Mouse (Mus musculus): Measurements from ENCODE around the gene Fam151a.
"Not testable (repeated sequence)": the region's sequence is repeated elsewhere in the genome, so short reads cannot be mapped to it uniquely, and the experiment has no call there.

The Fam151a gene

DNA sequence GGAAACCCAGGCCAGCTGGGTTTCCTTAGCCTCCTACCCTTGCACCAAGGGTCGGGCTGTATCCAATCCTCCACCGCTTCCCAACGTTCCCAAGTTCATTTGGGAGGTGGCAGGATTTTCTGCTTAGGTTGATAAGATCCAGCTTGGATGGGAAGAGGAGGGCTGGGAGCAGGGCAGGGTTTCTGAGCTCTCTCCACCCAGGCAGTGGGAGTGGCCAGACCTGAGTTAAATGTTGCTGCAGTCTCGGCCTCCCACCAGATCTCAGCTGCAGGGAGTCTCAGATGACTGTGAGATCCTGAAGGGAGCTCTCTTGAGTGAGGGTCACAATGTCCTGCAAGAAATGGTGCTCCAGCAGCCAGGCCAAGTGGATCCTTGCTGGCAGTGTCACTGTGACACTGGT, at the start of gene Fam151a:
TSS of gene Fam151a (plus strand) at position 254 of the 400 bp plus-strand sequence.
- DNase-seq (ENCODE audit: low read depth): no peak

DNA sequence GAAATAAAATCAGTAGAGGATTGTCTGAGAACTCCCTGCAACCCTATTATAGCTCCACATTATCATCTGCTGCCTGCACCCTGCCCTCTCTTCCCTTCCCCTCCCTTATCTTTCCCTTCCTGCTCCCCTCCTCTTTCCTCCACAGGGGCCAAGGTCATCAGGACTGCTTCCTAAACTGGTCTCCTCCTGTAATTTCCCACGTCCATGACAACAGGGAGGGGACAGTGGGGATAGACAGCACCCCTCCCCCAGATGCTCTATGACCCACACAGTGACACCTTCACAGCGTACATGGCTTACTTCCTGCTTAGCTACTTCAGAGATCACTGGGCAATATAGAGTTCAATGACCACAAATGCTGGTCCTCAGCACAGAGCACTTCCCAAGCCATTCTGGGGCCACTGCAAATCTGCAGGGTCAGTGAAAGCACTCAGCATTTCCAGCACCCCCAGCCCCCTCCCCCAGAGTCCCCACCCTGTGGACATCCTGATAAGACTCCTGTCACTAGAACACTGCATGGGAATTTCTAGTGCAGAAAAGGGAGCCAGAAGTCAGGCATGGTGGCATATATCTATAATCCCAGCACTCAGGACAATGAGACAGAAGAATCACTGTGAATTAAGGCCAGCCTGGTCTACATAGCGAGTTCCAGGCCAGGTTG, 44.9 kb upstream of the Fam151a start:
- DNase-seq (ENCODE audit: low read depth): no peak

DNA sequence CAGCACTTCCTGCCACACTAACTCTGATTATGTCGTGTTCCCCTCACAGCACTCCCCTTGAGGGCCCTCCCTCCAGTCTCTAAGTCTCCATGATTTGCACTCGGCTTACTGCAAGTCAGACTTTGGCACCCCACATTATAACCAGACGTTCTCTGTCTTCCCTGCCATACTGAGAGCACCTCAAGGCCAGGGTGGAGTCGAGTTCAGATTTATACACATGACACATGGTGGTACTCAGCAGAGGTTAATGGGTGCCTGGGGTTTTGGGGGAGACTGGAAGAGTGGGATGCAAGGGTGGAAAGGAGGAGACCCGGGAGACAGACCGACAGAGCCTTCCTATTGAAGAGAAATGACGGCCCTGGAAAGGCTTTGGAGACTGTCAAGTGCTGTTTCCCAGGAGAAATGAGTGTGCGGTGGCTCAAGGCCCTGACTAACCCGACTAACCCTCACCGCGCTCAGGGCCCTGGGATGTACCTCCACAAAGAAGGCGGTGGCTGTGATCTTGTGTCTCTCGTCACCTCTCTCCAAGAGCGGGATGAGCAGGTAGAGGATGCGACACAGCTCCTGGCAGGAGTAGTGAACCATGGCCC, 39.8 kb upstream of the Fam151a start:
- DNase-seq (ENCODE audit: low read depth): no peak

DNA sequence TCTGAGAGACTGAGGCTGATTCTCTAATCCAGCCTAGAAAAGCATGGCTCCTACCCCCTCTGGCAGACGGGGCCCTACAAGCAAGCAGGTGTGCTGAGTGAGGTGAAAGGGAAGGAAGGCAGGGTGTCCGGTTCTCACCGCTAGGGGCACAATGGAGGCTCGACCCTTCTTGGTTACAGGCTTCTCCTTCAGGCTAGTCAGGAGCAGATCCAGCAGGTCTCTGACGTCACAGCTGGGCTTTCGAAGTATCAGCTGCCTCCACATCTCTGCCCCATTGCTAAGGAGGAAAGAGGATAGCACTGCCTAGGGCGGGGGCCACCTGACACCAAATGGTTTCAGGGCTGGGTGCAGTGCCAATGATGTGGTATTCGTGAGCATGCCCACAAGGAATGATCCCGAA, 33.7 kb upstream of the Fam151a start:
- DNase-seq (ENCODE audit: low read depth): peak; percentile 47

DNA sequence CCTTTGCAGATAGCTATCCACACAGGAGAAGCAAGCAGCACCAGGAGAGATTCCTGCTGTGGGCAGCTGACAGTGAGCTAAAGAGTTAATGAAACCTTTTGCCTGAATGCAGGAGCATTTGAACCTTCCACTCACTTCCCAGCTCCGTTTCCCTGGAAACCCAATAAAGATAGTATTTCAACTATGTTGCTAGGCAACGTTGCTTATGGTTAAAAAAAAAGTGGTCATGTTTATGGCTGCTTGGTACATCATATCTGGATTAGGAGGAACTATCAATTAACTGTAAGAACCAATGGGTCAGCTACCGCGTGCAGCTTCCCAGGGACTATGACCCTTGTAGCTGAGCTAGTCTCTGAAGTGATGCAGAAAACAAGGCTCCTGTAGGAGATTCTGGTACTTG, 32.9 kb upstream of the Fam151a start:
- DNase-seq (ENCODE audit: low read depth): no peak

DNA sequence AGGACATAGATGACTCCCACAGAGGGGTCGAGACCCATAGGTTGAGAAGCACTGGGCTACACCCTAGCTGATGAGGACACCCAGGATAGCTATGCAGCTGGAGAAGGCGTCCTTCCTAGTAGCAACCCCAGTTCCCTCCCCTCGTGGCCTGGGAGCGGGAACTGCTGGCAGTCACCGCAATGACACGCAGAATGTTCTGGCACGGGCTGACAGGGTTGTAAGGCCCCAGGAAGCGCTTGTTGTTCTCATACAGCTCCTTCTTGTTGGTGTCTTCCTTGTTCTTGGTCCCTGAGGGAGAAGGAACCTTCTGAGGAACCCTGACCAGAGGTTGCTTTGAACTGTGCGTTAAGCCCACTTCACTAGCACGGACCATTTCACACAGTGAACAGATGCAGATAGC, 29.7 kb upstream of the Fam151a start:
- DNase-seq (ENCODE audit: low read depth): no peak

DNA sequence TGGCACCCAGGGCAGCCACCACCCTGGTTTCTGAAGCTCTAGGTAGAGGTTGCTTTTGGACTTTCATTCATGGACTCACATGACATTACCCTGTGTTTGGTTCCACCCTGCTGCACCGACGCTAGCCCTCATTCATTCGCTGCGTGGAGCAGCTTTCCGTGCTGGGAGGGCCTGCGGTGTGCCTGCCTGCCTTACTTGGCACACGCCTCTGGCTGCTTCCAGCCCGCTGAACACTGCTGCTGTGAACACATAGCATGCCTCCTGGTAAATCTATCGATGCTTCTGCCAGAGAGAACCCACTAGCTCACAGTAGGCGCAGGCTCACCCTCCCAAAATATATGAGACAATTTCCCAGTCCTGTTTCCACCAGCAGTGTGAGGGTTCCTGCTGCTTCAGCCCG, 29.3 kb upstream of the Fam151a start:
- no peak for DNase-seq (ENCODE audit: low read depth)

DNA sequence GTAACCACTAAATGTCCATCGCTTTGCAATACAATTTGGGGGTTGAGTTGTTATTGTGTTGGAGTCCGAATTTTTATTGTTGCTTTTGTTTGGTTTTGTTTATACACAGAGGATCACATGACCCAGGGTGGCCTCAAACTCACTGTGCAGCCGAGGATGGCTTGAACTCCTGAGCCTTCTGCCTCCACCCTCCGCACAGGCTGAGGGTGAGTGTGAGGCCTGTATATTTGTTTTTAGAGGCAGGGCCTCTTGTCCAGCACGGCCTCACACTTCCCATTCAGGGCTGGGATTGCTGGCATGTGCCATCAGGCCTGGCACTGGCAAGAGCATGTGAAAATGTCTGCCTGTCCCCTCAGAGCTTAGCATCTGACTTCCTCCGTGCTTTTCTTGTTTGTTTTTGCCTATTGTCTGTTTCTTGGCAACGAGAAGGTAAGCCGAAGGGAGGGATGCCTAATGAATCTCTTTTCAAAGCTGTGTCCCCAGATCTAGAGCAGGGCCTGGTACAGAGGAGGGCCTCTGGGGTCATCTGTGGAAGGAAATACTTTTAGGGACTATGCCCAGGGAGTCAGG, 28.5 kb upstream of the Fam151a start:
- DNase-seq (ENCODE audit: low read depth): no peak

DNA sequence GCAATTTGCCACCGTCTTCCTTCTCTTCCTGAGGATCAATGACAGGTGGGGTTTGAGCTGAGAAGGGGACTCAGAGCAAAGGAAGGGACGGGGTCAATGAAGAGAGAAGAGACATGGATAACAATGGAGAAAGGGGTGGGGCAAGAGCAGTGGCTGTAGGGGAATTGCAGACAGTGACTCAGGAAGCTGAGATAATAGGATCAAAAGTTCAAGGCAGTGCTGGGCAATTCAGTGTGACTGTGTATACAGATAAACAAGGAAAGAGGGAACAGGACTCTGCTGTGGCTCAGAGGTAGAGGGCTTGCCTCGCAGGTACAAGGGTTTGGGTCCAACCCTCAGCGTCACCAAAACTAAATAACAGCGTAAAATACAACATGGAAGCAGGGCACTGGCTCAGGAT, 25.7 kb upstream of the Fam151a start:
- no peak for DNase-seq (ENCODE audit: low read depth)

DNA sequence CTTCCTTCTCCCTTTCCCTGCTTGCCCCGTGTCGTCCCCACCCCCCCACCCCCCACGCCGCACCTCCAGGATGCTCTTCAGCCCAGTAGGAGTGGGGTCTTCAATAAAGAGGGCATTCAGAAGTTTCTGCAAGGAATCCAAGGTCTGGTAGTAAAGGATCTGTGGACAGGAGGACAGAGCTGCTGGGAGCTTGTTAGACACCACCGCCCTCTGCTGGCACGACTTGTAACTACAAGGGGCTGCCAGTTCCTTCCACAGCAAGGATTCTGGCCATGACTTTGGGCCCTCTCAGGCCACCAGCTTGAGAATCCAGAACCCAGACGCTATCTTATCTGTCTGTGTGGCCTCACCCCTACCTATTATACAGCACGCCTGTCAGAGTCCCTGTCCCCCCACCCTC, 25.3 kb upstream of the Fam151a start:
- DNase-seq (ENCODE audit: low read depth): peak; percentile 77

DNA sequence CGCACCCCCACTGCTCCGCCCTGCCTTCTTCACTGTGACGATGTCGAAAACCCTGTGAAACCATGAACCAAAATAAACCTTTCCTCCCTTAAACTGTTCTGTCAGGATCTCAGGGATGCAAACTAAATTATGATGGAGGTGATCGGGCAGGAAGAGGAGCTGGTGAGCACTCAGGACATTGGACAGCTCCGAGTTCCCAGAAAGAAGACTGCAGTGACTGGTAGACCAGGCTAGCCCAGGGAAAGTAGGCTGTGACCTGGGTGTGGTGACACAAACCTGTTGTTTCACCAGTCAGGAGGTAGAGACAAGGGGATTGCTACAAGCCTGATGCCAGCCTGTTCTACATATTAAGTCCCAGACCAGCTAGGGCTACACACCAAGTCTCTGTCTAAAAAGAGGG, 20.1 kb upstream of the Fam151a start:
- no peak for DNase-seq (ENCODE audit: low read depth)

DNA sequence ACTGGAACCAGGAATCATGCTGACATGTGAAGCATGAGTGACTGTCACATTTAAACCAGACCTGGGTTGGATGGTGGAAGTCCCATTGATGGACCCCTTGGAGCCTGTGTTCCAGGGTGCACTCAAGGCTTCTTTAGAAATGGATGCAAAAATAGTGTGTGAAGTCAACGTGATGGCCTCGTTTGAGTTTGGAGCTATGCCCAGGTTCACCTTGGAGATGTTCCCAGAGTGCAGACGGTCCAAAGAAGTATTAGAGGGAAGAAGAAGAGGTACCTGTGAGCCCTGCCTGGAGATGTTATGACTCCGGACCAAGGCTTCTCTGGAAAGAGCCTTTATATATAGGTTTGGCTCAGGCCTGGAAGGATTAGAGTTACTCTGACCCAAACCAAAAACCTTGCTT, 13.1 kb upstream of the Fam151a start:
- no peak for DNase-seq (ENCODE audit: low read depth)

DNA sequence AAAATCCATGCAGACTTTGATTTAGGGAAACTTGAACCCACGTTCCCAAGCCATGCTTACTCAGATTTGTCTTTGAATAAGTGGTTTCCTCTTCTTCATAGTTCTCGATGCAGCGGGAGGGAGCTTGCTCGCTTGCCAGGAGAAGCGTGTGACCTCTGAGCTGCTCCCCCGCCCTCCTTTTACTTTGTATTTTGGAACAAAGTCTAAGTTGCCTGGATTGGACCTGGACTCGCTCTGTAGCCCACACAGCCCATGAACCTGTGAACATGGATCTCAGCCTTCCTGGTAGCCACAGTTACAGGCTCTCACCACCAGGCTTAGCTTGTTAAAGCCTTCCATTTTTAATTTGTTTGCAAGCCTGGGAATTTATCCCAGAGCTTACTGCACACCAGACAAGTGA, 2.9 kb upstream of the Fam151a start, which contains the start of gene Mroh7:
TSS of gene Mroh7 (minus strand) at position 112 of the 400 bp plus-strand sequence.
- no peak for DNase-seq (ENCODE audit: low read depth)

DNA sequence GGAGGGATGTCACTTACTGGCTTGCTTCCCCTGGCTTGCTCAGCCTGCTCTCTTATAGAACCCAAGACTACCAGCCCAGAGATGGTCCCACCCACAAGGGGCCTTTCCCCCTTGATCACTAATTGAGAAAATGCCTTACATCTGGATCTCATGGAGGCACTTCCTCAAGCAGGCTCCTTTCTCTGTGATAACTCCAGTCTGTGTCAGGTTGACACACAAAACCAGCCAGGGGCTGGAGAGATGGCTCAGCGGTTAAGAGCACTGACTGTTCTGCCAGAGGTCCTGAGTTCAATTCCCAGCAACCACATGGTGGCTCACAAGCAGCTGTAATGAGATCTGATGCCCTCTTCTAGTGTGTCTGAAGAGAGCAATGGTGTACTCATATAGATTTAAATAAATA, 3.2 kb downstream of the Fam151a start:
- DNase-seq (ENCODE audit: low read depth): not testable (repeated sequence)

DNA sequence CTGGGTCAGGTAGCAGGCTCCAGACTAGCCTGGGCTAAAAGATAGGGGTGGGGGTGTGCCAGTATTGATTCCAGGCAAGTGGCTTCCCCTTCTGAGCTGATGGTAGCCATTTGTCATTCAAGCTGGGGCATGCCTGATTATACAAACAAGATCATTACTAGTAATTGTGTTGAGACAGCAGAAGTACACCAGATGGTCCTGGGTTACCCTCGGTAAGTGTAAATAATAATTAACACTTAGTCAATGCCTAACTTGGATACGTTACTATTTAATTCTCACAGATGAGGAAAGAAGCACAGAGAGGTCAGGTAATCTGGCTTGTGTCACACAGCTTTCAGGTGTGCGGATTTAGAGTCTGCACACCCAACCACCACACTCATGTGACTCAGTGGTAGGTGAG, 4.2 kb downstream of the Fam151a start:
- DNase-seq (ENCODE audit: low read depth): no peak

DNA sequence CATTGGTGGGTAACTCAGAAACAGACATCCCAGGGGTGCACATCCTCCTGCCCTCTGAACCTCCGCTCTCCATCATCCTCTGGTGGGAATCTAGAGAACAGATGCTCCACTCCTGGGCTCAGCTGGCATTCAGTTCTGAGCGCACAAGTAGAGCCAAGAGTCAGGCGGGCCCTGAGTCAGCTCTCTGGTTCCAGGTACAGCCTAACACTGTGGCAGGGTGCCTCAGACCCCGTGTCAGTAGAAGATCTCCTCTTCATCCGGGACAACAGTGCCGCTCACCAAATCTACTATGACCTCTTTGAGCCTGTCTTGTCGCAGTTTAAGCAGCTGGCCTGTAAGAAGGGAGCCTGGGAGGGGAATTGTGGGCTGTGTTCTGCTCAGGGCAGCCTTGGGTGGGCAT, 12.2 kb downstream of the Fam151a start:
- no peak for DNase-seq (ENCODE audit: low read depth)

DNA sequence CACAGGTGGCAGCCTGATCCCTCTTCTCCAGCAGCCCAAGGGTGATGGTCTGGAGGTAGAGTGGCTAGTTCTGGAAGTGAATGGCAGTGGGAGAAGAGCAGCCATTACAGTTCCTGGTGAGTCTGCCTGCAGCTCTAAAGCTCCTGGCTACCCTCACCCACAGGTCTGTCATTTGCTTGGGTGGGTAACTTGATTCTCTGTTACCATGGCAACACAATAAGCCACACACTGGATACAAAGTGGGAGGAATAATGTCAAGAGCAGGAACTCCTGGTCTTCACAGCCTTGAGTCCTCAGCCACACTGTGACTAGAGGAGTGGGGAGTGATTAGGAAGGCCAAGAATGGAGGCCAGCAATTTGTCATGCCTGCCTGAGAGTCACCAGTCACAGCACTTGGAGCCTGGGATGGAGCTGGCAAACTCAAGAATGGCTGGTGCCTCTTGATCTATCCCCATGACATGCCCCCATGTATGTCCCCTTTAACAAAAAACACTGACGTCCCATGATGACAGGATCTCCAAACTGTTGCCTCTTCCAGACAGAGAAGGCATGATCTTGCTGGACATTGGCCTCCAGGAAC, 13.4 kb downstream of the Fam151a start:
- no peak for DNase-seq (ENCODE audit: low read depth)

DNA sequence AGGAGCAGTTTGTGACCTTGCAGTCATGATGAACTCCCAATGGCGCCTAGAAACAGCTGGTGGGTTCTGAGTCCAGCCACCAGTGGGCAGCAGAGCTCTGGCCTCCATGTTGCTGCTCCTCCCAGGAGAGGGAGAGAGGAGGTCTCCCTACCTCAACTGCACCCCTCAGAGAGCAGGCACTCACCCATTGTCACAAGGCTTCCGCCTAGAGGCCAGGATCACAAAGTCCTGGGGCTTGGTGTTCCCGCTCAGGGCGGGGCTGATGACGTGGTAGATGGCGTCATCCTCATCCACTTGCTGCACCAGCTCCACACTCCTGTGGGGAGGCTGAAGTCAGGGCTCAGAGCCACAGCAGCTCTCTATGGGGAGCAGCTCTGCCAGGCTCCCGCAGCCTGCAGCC, 16.0 kb downstream of the Fam151a start:
- peak; percentile 52 for DNase-seq (ENCODE audit: low read depth)

DNA sequence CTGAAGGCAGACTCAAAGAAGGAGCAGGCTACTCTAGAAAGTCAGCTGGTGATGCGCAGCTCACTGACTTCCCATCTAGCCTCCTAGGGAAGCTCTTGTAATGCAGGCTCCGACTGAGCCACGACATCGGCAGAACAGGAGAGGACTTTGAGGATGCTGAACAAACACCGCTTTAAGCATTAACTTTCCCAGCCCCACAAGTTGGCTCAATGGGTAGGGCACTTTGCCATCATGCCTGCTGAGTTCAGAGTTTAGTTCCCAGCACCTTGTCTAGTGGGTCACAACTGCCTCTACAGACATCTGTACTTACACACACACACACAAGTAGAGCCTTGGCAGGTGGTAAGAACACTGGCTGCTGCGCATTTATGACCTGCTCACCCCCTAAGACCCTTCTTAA, 18.0 kb downstream of the Fam151a start:
- DNase-seq (ENCODE audit: low read depth): no peak

DNA sequence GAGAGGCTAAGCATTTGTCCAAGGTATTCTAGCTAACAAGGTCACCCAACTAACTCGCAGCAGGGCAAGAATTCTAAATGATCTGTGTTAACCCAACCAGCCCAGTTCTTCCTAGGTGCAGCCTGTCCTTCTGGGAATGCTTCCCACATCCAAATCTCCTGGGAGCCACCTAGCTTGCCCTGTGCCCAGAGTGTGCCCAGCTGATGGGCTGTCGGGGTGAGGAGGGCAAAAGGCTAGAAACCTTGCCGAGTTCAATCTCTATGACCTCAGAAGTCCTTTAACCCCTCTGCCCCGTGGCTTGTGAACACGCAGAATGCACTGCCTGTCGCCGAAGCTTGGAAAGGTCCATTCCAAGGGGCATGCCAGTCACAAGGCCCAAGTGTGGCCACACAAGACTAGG, 30.5 kb downstream of the Fam151a start:
- DNase-seq (ENCODE audit: low read depth): no peak

DNA sequence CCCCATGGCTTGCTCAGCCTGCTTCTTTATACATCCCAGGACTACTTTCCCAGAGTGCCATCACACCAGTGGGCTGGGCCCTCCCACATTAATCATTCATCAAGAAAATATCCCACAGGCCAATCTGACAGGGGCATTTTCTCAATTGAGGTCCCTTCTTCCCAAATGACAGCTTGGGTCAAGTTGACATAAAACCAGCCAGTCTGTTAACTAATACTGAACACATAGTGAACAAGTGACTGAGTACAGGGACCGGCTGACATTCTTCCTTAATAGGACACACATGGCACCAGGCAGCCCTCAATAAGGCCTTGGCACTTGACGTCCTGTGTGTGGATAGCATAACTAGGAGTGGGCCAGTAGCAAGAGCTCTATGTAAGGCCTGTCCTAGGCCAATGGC, 35.6 kb downstream of the Fam151a start:
- DNase-seq (ENCODE audit: low read depth): no peak

DNA sequence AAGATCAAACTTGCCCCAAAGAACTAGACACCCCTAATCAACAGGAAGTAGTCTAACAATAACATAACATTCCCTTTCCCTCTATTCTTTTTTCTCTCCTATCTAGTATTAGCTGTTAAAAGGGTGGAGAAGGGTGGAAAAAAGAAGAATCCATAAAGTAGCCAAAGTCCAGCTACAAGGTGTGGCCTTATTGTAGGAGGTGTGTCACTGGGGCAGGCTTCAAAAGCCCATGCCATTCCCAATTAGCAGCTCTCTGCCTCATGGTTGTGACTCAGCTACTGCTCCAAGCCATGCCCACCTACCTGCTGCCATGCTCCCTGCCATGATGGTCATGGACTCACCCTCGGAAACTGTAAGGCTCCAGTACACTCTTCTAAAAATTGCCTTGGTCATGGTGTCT, 38.9 kb downstream of the Fam151a start:
- DNase-seq (ENCODE audit: low read depth): no peak

DNA sequence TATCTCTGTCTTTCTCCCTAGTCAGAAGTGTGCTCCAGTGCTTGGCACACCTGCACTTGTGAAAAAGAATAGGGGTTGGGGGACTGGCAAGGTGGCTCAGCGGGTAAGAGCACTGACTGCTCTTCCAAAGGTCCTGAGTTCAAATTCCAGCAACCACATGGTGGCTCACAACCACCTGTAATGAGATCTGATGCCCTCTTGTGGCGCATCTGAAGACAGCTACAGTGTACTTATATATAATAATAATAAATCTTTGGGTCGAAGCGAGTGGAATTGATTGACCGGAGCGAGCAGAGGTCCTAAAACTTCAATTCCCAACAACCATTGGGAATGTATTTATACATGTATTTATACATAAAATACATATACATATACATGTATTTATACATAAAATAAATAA, 42.1 kb downstream of the Fam151a start:
- peak; percentile 49 for DNase-seq (ENCODE audit: low read depth)

DNA sequence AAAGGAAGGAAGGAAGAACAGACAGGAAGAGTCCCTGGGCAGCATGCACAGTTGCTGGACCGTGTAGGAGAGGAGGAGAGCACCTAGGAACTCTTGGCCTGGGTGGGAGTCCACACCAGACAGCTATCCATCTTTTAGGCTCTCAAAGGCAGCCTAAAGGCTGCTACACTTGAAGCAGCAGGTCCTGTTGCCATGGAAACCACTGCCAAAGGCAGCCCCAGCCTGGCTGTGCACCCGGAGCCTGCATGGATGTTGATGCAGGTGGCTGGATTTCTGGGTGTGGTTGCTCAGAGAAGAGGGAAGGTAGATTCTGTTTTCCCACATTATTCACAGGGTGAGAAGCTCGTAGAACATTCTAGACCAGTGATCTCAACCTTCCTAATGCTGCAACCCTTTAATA, 43.3 kb downstream of the Fam151a start:
- DNase-seq (ENCODE audit: low read depth): no peak

Measured in induced T-regulatory cell, adult 2 months (primary cell).